Mouse (Mus musculus): ENCODE measurements around the gene Nab2. TPM values are rescaled to one million over a fixed set of nuclear protein-coding genes. Genes with fewer than 3 reads are reported as not detected.

Nab2 gene
- polyA plus RNA-seq, 1 experiment from 2014 or later, result 5.7 TPM

DNA sequence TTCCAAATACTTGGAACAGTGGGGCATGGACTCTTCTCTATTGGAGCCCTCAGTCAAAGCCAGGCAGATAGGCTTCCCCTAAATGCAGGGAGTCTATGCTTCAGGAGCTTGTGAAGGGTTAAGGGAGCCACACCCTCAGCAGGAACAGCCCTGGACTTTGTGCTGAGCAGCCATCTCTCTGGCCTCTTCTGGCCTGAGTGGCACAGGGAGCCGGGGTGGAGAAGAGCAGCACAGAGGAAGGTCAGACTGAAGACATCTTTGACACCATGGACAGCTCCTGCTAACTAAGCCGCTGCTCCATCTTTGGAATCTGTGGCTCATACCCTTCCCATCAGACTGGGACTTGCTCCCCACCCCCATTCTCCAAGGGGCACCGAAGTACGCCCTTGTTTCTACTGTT is 34.9 kb upstream of the Nab2 start:
- no peak overlapping the region for H3K4me3 ChIP-seq (ENCODE audit: low read depth, low read length)
- no peak overlapping the region for H3K27ac ChIP-seq (ENCODE audit: low read depth, low read length)
- H3K27me3 ChIP-seq (replicated peaks; ENCODE audit: control insufficient read depth, insufficient read depth, low read length), result no peaks in the 10 kb centered on the region
- peaks cover 3% of the 10 kb centered on the region; the same call in 1 of the 2 replicates for H3K36me3 ChIP-seq (ENCODE audit: control insufficient read depth, insufficient read depth, low read length)
- H3K4me2 ChIP-seq, result no peak overlapping the region
- WGBS, result 40% methylated on average over 4 of the region's 4 CpGs
- no peaks in the 10 kb centered on the region for H3K4me1 ChIP-seq (replicated peaks; ENCODE audit: control insufficient read depth, insufficient read depth, low read length)
- ATAC-seq (replicated peaks; ENCODE audit: low FRiP score) (no peak), DNase-seq (ENCODE audit: low spot score) (peak; percentile 30)
- H3K9me3 ChIP-seq (ENCODE audit: control insufficient read depth, low read length), result no peaks in the 10 kb centered on the region
- H3K9ac ChIP-seq (ENCODE audit: low read depth, low read length), result no peak overlapping the region

DNA sequence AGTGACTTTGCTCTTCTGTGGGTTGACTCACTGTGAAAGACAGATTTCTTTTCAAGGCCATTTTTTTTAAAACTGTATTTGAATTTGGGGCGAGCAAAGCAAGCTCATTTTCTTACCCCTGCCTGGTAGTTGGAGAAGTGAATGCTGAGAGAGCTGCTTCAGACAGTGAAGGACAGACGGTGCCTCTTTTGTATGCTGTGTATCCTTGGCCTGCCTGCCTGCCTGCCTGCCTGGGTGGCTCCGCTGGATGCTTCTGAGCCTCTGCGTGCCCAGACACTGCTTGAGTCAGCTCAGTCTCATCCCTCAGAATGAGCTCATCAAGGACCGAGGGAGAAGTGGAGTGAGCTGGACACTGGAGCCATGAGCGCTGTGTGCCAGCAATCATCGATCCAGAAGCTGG is 30.6 kb upstream of the Nab2 start:
- ATAC-seq (replicated peaks; ENCODE audit: low FRiP score) (no peak), DNase-seq (ENCODE audit: low spot score) (no peak)
- Histone ChIP-seq H3K4me3 (ENCODE audit: low read depth, low read length) (no peak overlapping the region), H3K27me3 (replicated peaks; ENCODE audit: control insufficient read depth, insufficient read depth, low read length) (no peaks in the 10 kb centered on the region), H3K9ac (ENCODE audit: low read depth, low read length) (no peak overlapping the region), H3K9me3 (ENCODE audit: control insufficient read depth, low read length) (no peaks in the 10 kb centered on the region), H3K36me3 (ENCODE audit: control insufficient read depth, insufficient read depth, low read length) (peaks cover 6% of the 10 kb centered on the region; the same call in 1 of the 2 replicates), H3K27ac (ENCODE audit: low read depth, low read length) (no peak overlapping the region), H3K4me2 (no peak overlapping the region), H3K4me1 (replicated peaks; ENCODE audit: control insufficient read depth, insufficient read depth, low read length) (no peaks in the 10 kb centered on the region)
- 85% methylated on average over 7 of the region's 7 CpGs for WGBS

GRCm38 (mm10) chr10:127695775-127696174 is 27.4 kb upstream of the Nab2 start:
- H3K27me3 ChIP-seq (replicated peaks; ENCODE audit: control insufficient read depth, insufficient read depth, low read length), result no peaks in the 10 kb centered on the region
- WGBS, result 90% methylated on average over 7 of the region's 7 CpGs
- ATAC-seq (replicated peaks; ENCODE audit: low FRiP score) (no peak), DNase-seq (ENCODE audit: low spot score) (no peak)
- H3K36me3 ChIP-seq (ENCODE audit: control insufficient read depth, insufficient read depth, low read length), result peaks cover 10% of the 10 kb centered on the region
- no peak overlapping the region for H3K4me2 ChIP-seq
- H3K4me1 ChIP-seq (replicated peaks; ENCODE audit: control insufficient read depth, insufficient read depth, low read length), result no peaks in the 10 kb centered on the region
- H3K9ac ChIP-seq (ENCODE audit: low read depth, low read length), result no peak overlapping the region
- H3K9me3 ChIP-seq (ENCODE audit: control insufficient read depth, low read length), result no peaks in the 10 kb centered on the region
- H3K4me3 ChIP-seq (ENCODE audit: low read depth, low read length), result no peak overlapping the region
- no peak overlapping the region for H3K27ac ChIP-seq (ENCODE audit: low read depth, low read length)

DNA sequence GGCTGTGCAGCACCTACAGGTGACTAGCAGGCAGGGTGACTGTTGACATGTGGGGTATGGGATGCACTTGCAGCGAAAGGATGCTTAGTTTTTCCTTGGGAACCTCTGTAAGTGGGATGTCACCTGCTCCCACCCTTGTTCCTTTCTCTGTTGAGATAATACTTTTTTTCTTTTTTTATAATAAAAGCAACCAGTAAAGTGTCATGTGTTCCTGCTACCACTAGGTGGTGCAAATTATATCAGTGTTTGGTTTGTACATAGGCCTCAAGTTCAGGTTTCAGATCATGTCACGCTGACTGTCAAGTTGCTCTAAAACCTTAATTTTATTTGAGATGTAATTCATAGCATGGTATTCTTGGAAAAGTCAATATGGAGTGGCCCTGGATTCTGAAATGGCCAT is 26.3 kb upstream of the Nab2 start:
- no peak overlapping the region for H3K27ac ChIP-seq (ENCODE audit: low read depth, low read length)
- no peaks in the 10 kb centered on the region for H3K9me3 ChIP-seq (ENCODE audit: control insufficient read depth, low read length)
- H3K36me3 ChIP-seq (ENCODE audit: control insufficient read depth, insufficient read depth, low read length), result peaks cover 10% of the 10 kb centered on the region
- no peak overlapping the region for H3K9ac ChIP-seq (ENCODE audit: low read depth, low read length)
- 49% methylated on average over 2 of the region's 2 CpGs for WGBS
- no peaks in the 10 kb centered on the region for H3K27me3 ChIP-seq (replicated peaks; ENCODE audit: control insufficient read depth, insufficient read depth, low read length)
- no peaks in the 10 kb centered on the region for H3K4me1 ChIP-seq (replicated peaks; ENCODE audit: control insufficient read depth, insufficient read depth, low read length)
- ATAC-seq (replicated peaks; ENCODE audit: low FRiP score), result no peak
- H3K4me3 ChIP-seq (ENCODE audit: low read depth, low read length), result no peak overlapping the region
- no peak for DNase-seq (ENCODE audit: low spot score)
- H3K4me2 ChIP-seq, result no peak overlapping the region

DNA sequence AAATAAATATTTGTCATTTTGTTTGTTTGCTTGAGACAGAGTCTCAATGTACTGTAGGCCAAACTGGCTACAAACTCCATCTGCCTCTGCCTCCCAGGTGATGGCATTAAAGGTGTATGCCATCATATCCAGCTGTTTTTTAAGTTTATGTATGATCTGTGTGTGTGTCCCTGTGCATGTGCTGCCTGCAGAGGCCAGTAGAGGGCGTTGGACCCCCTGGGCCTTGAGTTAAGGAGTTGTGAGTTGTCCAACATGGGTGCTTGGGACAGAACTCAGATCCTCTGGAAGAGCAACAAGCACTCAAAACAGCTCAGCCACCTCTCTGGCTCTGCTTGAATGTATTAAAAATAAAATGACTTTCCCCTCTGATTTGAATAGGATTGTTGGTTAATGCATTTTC is 22.7 kb upstream of the Nab2 start:
- Histone ChIP-seq H3K4me1 (replicated peaks; ENCODE audit: control insufficient read depth, insufficient read depth, low read length) (no peaks in the 10 kb centered on the region), H3K9me3 (ENCODE audit: control insufficient read depth, low read length) (no peaks in the 10 kb centered on the region), H3K27me3 (replicated peaks; ENCODE audit: control insufficient read depth, insufficient read depth, low read length) (no peaks in the 10 kb centered on the region), H3K4me3 (ENCODE audit: low read depth, low read length) (no peak overlapping the region), H3K9ac (ENCODE audit: low read depth, low read length) (no peak overlapping the region), H3K4me2 (no peak overlapping the region), H3K36me3 (ENCODE audit: control insufficient read depth, insufficient read depth, low read length) (peaks cover 5% of the 10 kb centered on the region), H3K27ac (ENCODE audit: low read depth, low read length) (no peak overlapping the region)
- WGBS, result 19% methylated on average over 1 of the region's 1 CpGs
- ATAC-seq (replicated peaks; ENCODE audit: low FRiP score) (no peak), DNase-seq (ENCODE audit: low spot score) (no peak)

- no peaks in the 10 kb centered on the region; the same call in 1 of the 2 replicates for H3K4me1 ChIP-seq (replicated peaks; ENCODE audit: control insufficient read depth, insufficient read depth, low read length)
- no peaks in the 10 kb centered on the region for H3K27me3 ChIP-seq (replicated peaks; ENCODE audit: control insufficient read depth, insufficient read depth, low read length)
- H3K27ac ChIP-seq (ENCODE audit: low read depth, low read length), result no peak overlapping the region
- ATAC-seq (replicated peaks; ENCODE audit: low FRiP score), result no peak
- DNase-seq (ENCODE audit: low spot score), result no peak
- H3K9ac ChIP-seq (ENCODE audit: low read depth, low read length), result no peak overlapping the region
- WGBS, result 86% methylated on average over 6 of the region's 6 CpGs
- H3K9me3 ChIP-seq (ENCODE audit: control insufficient read depth, low read length), result no peaks in the 10 kb centered on the region
- no peak overlapping the region for H3K4me3 ChIP-seq (ENCODE audit: low read depth, low read length)
- no peak overlapping the region for H3K4me2 ChIP-seq
- H3K36me3 ChIP-seq (ENCODE audit: control insufficient read depth, insufficient read depth, low read length), result no peaks in the 10 kb centered on the region
These were observed 14.5 kb upstream of the Nab2 start for GRCm38 (mm10) chr10:127682886-127683285.

- no peaks in the 10 kb centered on the region for H3K27me3 ChIP-seq (replicated peaks; ENCODE audit: control insufficient read depth, insufficient read depth, low read length)
These were observed 11.5 kb upstream of the Nab2 start for GRCm38 (mm10) chr10:127679881-127680280.

GRCm38 (mm10) chr10:127679208-127679607 is 10.8 kb upstream of the Nab2 start:
- H3K36me3 ChIP-seq (ENCODE audit: control insufficient read depth, insufficient read depth, low read length), result no peaks in the 10 kb centered on the region
- ATAC-seq (replicated peaks; ENCODE audit: low FRiP score) (no peak), DNase-seq (ENCODE audit: low spot score) (no peak)
- peaks cover 3% of the 10 kb centered on the region; the same call in 1 of the 2 replicates for H3K4me1 ChIP-seq (replicated peaks; ENCODE audit: control insufficient read depth, insufficient read depth, low read length)
- no peaks in the 10 kb centered on the region for H3K27me3 ChIP-seq (replicated peaks; ENCODE audit: control insufficient read depth, insufficient read depth, low read length)
- no peak overlapping the region for H3K4me3 ChIP-seq (ENCODE audit: low read depth, low read length)
- no peak overlapping the region for H3K9ac ChIP-seq (ENCODE audit: low read depth, low read length)
- H3K4me2 ChIP-seq, result no peak overlapping the region
- H3K27ac ChIP-seq (ENCODE audit: low read depth, low read length), result no peak overlapping the region
- 90% methylated on average over 1 of the region's 1 CpGs for WGBS
- no peaks in the 10 kb centered on the region for H3K9me3 ChIP-seq (ENCODE audit: control insufficient read depth, low read length)

More at GRCm38 (mm10) chr10:127679881-127680280, 11.5 kb upstream of the Nab2 start:
- no peak for DNase-seq (ENCODE audit: low spot score)
- 90% methylated on average over 3 of the region's 3 CpGs for WGBS
- Histone ChIP-seq H3K9me3 (ENCODE audit: control insufficient read depth, low read length) (no peaks in the 10 kb centered on the region), H3K4me3 (ENCODE audit: low read depth, low read length) (no peak overlapping the region), H3K9ac (ENCODE audit: low read depth, low read length) (no peak overlapping the region), H3K27ac (ENCODE audit: low read depth, low read length) (no peak overlapping the region), H3K4me1 (replicated peaks; ENCODE audit: control insufficient read depth, insufficient read depth, low read length) (peaks cover 3% of the 10 kb centered on the region; the same call in 1 of the 2 replicates), H3K36me3 (ENCODE audit: control insufficient read depth, insufficient read depth, low read length) (no peaks in the 10 kb centered on the region), H3K4me2 (no peak overlapping the region)
- no peak for ATAC-seq (replicated peaks; ENCODE audit: low FRiP score)

GRCm38 (mm10) chr10:127677591-127678336 is 9.4 kb upstream of the Nab2 start:
- no peak; the same call in 1 of the 2 replicates for ATAC-seq (replicated peaks; ENCODE audit: low FRiP score)
- 10% methylated on average over 14 of the region's 14 CpGs for WGBS
- Histone ChIP-seq H3K4me3 (ENCODE audit: low read depth, low read length) (peak overlapping the region; percentile 87), H3K4me1 (replicated peaks; ENCODE audit: control insufficient read depth, insufficient read depth, low read length) (peaks cover 3% of the 10 kb centered on the region; the same call in 1 of the 2 replicates), H3K9ac (ENCODE audit: low read depth, low read length) (peak overlapping the region; percentile 76), H3K27ac (ENCODE audit: low read depth, low read length) (peak overlapping the region; percentile 66), H3K9me3 (ENCODE audit: control insufficient read depth, low read length) (no peaks in the 10 kb centered on the region), H3K27me3 (replicated peaks; ENCODE audit: control insufficient read depth, insufficient read depth, low read length) (no peaks in the 10 kb centered on the region), H3K4me2 (peak overlapping the region; percentile 98), H3K36me3 (ENCODE audit: control insufficient read depth, insufficient read depth, low read length) (no peaks in the 10 kb centered on the region)
- no peak for DNase-seq (ENCODE audit: low spot score)
